Mouse (Mus musculus) embryonic facial prominence, embryonic 14.5 days (tissue): ENCODE measurements around the gene Mrgprb2. TPM values are rescaled to one million over a fixed set of nuclear protein-coding genes. Genes with fewer than 3 reads are reported as not detected.

ENCODE experiments used
- ATAC-seq: fragments of 200-750 bp; cut with Nextera tagmentation; 2 replicates; pipeline ENCODE4 v1.8.0; 2017; ENCODE audit warnings: low read depth, moderate number of reproducible peaks, moderate TSS enrichment
- DNase-seq: peaks from one replicate; pipeline ENCODE4 v3.0.0-alpha.2; 2015; ENCODE audit warnings: low spot score
- H3K27ac ChIP-seq: fragments of 300-500 bp; sonication (generic); replicated peaks from 2 replicates; pipeline ENCODE4 v1.5.1; 2014; ENCODE audit warnings: low read depth, mild to moderate bottlenecking, low read length, moderate library complexity
- H3K27me3 ChIP-seq: fragments of 300-500 bp; sonication (generic); replicated peaks from 2 replicates; pipeline ENCODE4 v1.6.1; 2014; ENCODE audit warnings: low read length; ENCODE audit not compliant: control insufficient read depth, insufficient read depth
- H3K36me3 ChIP-seq: fragments of 300-500 bp; sonication (generic); 2 replicates; pipeline ENCODE4 v1.6.1; 2014; ENCODE audit warnings: low read length, mixed read lengths; ENCODE audit not compliant: control insufficient read depth, insufficient read depth
- H3K4me1 ChIP-seq: fragments of 300-500 bp; sonication (generic); 2 replicates; pipeline ENCODE4 v1.6.1; 2014; ENCODE audit warnings: antibody characterized with exemption, low read length; ENCODE audit not compliant: control insufficient read depth, insufficient read depth
- H3K4me2 ChIP-seq: fragments of 300-500 bp; sonication (generic); 2 replicates; pipeline ENCODE4 v1.6.1; 2014; ENCODE audit warnings: low read depth, mild to moderate bottlenecking, low read length, moderate library complexity, mixed read lengths
- H3K4me3 ChIP-seq: fragments of 300-500 bp; sonication (generic); 2 replicates; pipeline ENCODE4 v1.5.1; 2014; ENCODE audit warnings: low read depth, mild to moderate bottlenecking, low read length
- H3K9ac ChIP-seq: fragments of 300-500 bp; sonication (generic); 2 replicates; pipeline ENCODE4 v1.6.1; 2014; ENCODE audit warnings: low read depth, mild to moderate bottlenecking, low read length, moderate library complexity, mixed read lengths
- H3K9me3 ChIP-seq: fragments of 300-500 bp; sonication (generic); 2 replicates; pipeline ENCODE4 v1.6.1; 2016; ENCODE audit warnings: low read length; ENCODE audit not compliant: control insufficient read depth
- polyA plus RNA-seq: library from polyadenylated mRNA; unstranded; fragments of >200 nt; fragmentation: Nextera tagmentation; extraction: Ambion mirVana; gene quantifications from 2 replicates; pipeline ENCODE4 v1.2.1, GENCODE M21; 2014

Mrgprb2 gene
- not detected in 2 replicates for polyA plus RNA-seq

- Histone ChIP-seq H3K27ac (no peak within 1 kb of the TSS), H3K27me3 (no peaks in the 10 kb centered on the region), H3K9me3 (peaks cover 9% of the 10 kb centered on the region; the same call in 1 of the 2 replicates), H3K4me3 (no peak within 1 kb of the TSS), H3K4me2 (no peak within 1 kb of the TSS), H3K9ac (no peak within 1 kb of the TSS), H3K4me1 (no peaks in the 10 kb centered on the region), H3K36me3 (no peaks in the 10 kb centered on the region)
- ATAC-seq (no peak), DNase-seq (no peak)
Observed at GRCm38 (mm10) chr7:48557986-48558385, at the start of gene Mrgprb2. Mrgprb2 (minus strand) TSS chr7:48558086.

Other genes starting within 250 kb of the Mrgprb2 start
- not detected in 2 replicates for gene Mrgprb8, start 169.6 kb downstream of the Mrgprb2 start, polyA plus RNA-seq
- not detected in 2 replicates for gene Mrgprb1, start 101.7 kb downstream of the Mrgprb2 start, polyA plus RNA-seq
- gene Mrgprx2, start 58.8 kb downstream of the Mrgprb2 start, polyA plus RNA-seq = not detected in 2 replicates
- gene Mrgprb3, start 85.7 kb upstream of the Mrgprb2 start, polyA plus RNA-seq = not detected in 2 replicates
- gene Zdhhc13, start 230.9 kb upstream of the Mrgprb2 start, polyA plus RNA-seq = 33.0 and 36.5 TPM in 2 replicates